Mouse (Mus musculus) large intestine, adult 2 months (tissue): ENCODE data around the gene Slc5a12. TPM values are rescaled to one million over a fixed set of nuclear protein-coding genes. Genes with fewer than 3 reads are reported as not detected.

Experiments used
- DNase-seq: peaks from one replicate; pipeline ENCODE4 v3.0.0-alpha.2; 2012; ENCODE audit warnings: low read depth, low spot score
- WGBS: fragments of 180-500 bp; shearing (Covaris S2); methylation state at CpG from one replicate; pipeline ENCODE4 v1.1.7; 2018; 5-methylcytosine and 5-hydroxymethylcytosine counted together
- polyA plus RNA-seq: library from polyadenylated mRNA; depleted of rRNA; stranded (reverse); fragments of >200 nt; gene quantifications from 2 replicates; pipeline ENCODE4 v1.2.3, GENCODE M21; 2012; rRNA removed

Slc5a12 gene
- polyA plus RNA-seq = 1.9 and 28.8 TPM in 2 replicates

DNA sequence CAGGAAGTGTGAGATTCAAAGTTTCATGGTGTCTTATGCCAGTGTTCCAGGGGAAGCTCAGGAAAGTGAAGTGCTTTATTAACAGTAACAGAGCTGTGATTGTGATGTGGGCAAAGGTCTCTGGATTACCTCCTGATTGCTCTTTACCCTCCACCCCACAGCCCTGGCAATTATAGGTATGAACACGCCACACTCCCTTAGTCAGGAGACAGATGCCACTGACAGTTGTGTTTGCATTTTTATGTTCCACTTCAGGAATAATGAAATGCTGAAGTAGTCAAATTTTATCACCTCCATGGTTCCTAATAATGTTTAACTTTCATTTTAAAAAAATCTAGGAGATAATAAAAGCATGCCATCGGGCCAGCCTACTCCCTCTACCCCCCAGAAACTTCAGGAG is at the start of gene Slc5a12:
TSS of gene Slc5a12 (plus strand) at position 367 of the 400 bp plus-strand sequence.
- DNase-seq = no peak
- WGBS = 11% methylated on average over 2 of the region's 2 CpGs

DNA sequence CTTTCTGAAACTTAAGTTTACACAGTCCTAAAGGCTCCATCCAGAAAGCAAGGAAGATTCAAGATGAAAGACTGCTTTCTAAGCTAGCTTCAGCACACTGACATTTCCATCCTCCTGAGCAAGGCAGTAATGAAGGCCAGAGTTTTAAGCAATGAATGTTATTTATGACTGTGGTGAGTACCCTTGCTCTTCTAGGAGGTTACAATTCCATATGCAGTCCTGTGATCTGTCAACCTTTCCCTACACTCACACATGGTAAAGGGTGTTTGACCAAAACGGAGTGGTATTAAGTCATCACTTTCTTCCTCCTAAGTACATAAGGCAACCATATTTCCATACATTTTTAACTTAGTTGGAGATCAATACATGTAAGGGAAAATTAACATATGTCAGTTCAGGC is 41.0 kb upstream of the Slc5a12 start:
- DNase-seq = no peak
- WGBS = 77% methylated on average over 1 of the region's 1 CpGs

- no peak for DNase-seq
- WGBS = 88% methylated on average over 2 of the region's 2 CpGs
Observed at GRCm38 (mm10) chr2:110562621-110563020, 34.5 kb upstream of the Slc5a12 start.

DNA sequence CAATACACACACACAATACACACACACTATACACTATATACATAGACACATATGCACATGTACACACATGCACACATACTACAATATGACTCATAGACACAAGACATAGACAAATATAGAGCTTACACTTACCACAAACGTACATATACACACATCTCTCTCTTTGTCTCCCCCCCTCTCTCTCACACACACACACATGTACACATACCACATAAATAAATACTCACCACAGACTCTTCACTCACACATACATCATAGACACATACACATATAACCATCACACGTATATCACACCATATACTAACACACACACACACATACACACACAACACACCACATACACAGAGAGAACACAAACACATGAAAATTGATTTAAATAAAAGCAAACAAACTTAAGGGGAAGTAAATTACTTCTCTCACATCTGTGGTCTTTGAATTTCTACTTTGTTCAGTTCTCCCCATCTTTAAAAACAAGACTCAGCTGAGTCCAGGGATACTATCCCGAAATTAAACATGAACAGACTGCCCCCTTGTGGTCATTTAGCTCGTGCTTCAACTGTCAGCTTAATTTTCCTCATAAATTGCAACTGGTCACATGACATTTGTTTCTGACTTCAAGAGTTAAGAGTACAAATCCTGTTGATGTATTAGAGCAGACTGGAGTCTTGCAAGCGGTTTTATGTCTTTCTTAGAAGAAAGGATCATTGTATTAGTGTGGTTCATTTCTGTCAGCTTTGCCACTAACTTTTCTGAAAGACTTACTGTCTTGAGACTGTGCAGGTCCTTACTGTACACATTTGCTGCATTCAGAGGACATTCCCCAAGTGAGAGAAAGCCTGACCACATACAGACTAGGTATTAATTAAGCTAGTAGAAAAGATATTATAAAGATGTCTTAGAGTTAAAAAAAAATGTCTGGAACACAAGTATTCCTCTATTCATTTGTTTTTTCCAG is 32.1 kb upstream of the Slc5a12 start:
- WGBS = 36% methylated on average over 5 of the region's 5 CpGs
- DNase-seq = peak; percentile 31

DNA sequence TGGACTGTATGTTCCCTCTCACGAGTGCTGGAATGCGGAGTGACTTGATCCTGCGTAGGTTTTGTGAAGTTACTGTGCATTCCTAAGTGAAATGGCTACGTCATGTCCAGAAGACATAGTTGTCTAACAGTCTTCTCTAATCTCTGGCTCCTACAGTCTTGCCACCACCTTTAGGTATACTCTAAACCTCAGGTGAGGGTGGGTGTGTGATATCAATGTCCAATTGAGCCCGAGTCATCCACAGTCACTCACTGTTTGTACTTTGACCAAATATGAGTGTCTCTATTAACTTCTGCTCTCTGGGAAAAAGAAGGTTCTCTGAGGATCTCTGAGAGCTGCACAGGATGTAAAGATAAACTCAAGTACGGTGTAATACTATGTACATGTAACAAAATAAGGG is 10.4 kb upstream of the Slc5a12 start:
- no peak for DNase-seq

GRCm38 (mm10) chr2:110590007-110590406 is 7.1 kb upstream of the Slc5a12 start:
- 59% methylated on average over 1 of the region's 1 CpGs for WGBS

More for the DNA sequence above, 10.4 kb upstream of the Slc5a12 start:
- WGBS = 67% methylated on average over 6 of the region's 6 CpGs

DNA sequence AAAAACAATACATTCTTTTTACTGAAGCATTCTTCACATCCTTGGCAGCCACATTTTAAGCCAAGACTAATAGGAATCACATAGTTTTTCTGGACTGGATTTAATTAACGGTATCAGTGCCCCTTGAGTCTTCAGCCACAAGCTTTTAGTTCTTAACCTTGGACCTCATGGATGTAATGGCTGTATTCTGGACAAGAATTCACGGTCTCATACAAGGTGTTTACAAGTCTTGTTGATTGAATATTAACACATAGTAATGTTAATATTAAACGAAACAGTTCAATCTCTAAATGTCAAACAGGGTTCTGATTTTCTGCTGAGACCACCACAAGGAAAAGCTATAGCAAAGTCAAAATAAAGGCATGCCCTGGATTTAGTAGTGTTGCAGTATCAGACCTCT is 4.8 kb upstream of the Slc5a12 start:
- WGBS = 66% methylated on average over 3 of the region's 3 CpGs

More at GRCm38 (mm10) chr2:110590007-110590406, 7.1 kb upstream of the Slc5a12 start:
- no peak for DNase-seq

GRCm38 (mm10) chr2:110644358-110644757 is 47.3 kb downstream of the Slc5a12 start:
- WGBS = 52% methylated on average over 1 of the region's 1 CpGs
- no peak for DNase-seq

More for the DNA sequence above, 4.8 kb upstream of the Slc5a12 start:
- DNase-seq = no peak

DNA sequence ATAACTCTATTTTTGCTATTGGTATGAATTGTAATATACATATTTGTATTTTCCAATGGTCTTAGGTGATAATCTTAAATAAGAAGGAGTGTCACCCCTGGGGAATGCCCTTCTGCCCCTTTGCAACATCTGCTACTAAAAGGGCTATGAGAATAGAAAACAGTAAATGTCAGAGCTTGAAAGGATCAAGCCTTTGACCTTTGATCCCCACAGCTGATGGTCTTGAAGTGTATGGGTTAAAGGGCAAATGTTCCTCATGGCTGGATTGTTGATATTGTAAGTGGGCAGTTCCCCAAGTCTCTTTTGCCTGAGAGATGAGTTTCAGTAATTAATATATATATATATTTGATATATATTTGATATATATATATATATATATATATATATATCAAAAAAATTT is 47.7 kb downstream of the Slc5a12 start:
- no peak for DNase-seq

- WGBS = 42% methylated on average over 4 of the region's 4 CpGs
- no peak for DNase-seq
Observed at GRCm38 (mm10) chr2:110663329-110663728, 66.2 kb downstream of the Slc5a12 start.

GRCm38 (mm10) chr2:110671071-110671624 is 74.0 kb downstream of the Slc5a12 start:
- no peak for DNase-seq
- WGBS = 78% methylated on average over 2 of the region's 2 CpGs

Other genes with a start within 250 kb of the Slc5a12 start
- 2.3 and 2.5 TPM in 2 replicates for gene Fibin, start 234.1 kb upstream of the Slc5a12 start, polyA plus RNA-seq
- gene Muc15, start 124.0 kb downstream of the Slc5a12 start, polyA plus RNA-seq = not detected in 2 replicates